Mouse (Mus musculus) cerebral cortex, adult 2 months (tissue): ENCODE data around the gene Selenoi.

Source experiments
- WGBS: fragments of 180-500 bp; shearing (Covaris S2); methylation state at CpG from one replicate; pipeline ENCODE4 v1.1.7; 2018; 5-methylcytosine and 5-hydroxymethylcytosine counted together

Gene Selenoi

GRCm38 (mm10) chr5:30232271-30232971 lies at the start of gene Selenoi:
Selenoi (plus strand) TSS chr5:30232581.
- WGBS: 6% methylated on average over 71 of the region's 71 CpGs

GRCm38 (mm10) chr5:30187687-30188485 lies 44.5 kb upstream of the Selenoi start:
- WGBS: 94% methylated on average over 12 of the region's 12 CpGs

GRCm38 (mm10) chr5:30192452-30192851 lies 39.9 kb upstream of the Selenoi start:
- 84% methylated on average over 1 of the region's 1 CpGs for WGBS

- 96% methylated on average over 5 of the region's 5 CpGs for WGBS
Observed at GRCm38 (mm10) chr5:30195340-30195739, 37.0 kb upstream of the Selenoi start.

- WGBS: 76% methylated on average over 7 of the region's 7 CpGs
Observed at GRCm38 (mm10) chr5:30198257-30198656, 34.1 kb upstream of the Selenoi start.

- WGBS: 27% methylated on average over 5 of the region's 5 CpGs
Observed at GRCm38 (mm10) chr5:30201521-30201920, 30.9 kb upstream of the Selenoi start.

GRCm38 (mm10) chr5:30202221-30202620 lies 30.2 kb upstream of the Selenoi start:
- WGBS: 91% methylated on average over 7 of the region's 7 CpGs

- WGBS: 86% methylated on average over 10 of the region's 10 CpGs
Observed at GRCm38 (mm10) chr5:30203216-30203885, 29.0 kb upstream of the Selenoi start.

- 84% methylated on average over 1 of the region's 1 CpGs for WGBS
Observed at GRCm38 (mm10) chr5:30204441-30204840, 27.9 kb upstream of the Selenoi start.

GRCm38 (mm10) chr5:30205034-30205433 lies 27.3 kb upstream of the Selenoi start:
- WGBS: 84% methylated on average over 3 of the region's 3 CpGs

- WGBS: 62% methylated on average over 5 of the region's 5 CpGs
Observed at GRCm38 (mm10) chr5:30205493-30205892, 26.9 kb upstream of the Selenoi start, which contains the start of gene Adgrf3. Adgrf3 (minus strand) TSS chr5:30205722.

GRCm38 (mm10) chr5:30207276-30207675 lies 25.1 kb upstream of the Selenoi start:
- WGBS: 70% methylated on average over 6 of the region's 6 CpGs

GRCm38 (mm10) chr5:30210758-30211157 lies 21.6 kb upstream of the Selenoi start:
- WGBS: 93% methylated on average over 5 of the region's 5 CpGs

GRCm38 (mm10) chr5:30214889-30215288 lies 17.5 kb upstream of the Selenoi start:
- 6% methylated on average over 4 of the region's 4 CpGs for WGBS

- 75% methylated on average over 5 of the region's 5 CpGs for WGBS
Observed at GRCm38 (mm10) chr5:30215970-30216369, 16.4 kb upstream of the Selenoi start.

- WGBS: 81% methylated on average over 2 of the region's 2 CpGs
Observed at GRCm38 (mm10) chr5:30219715-30220114, 12.7 kb upstream of the Selenoi start.

GRCm38 (mm10) chr5:30220666-30221065 lies 11.7 kb upstream of the Selenoi start:
- WGBS: 91% methylated on average over 8 of the region's 8 CpGs

GRCm38 (mm10) chr5:30222681-30223080 lies 9.7 kb upstream of the Selenoi start:
- WGBS: 99% methylated on average over 8 of the region's 8 CpGs

- 66% methylated on average over 4 of the region's 4 CpGs for whole genome bisulfite sequencing
Observed at GRCm38 (mm10) chr5:30230901-30231300, 1.5 kb upstream of the Selenoi start.

- 17% methylated on average over 16 of the region's 16 CpGs for WGBS
Observed at GRCm38 (mm10) chr5:30231891-30232270, 500 bp upstream of the Selenoi start.

- 4% methylated on average over 15 of the region's 15 CpGs for WGBS
Observed at GRCm38 (mm10) chr5:30233042-30233441, 661 bp downstream of the Selenoi start.

- WGBS: 33% methylated on average over 8 of the region's 8 CpGs
Observed at GRCm38 (mm10) chr5:30233979-30234378, 1.6 kb downstream of the Selenoi start.
